8 mouse cellular contexts compared by ENCODE assay signal in the genomic region with DNA sequence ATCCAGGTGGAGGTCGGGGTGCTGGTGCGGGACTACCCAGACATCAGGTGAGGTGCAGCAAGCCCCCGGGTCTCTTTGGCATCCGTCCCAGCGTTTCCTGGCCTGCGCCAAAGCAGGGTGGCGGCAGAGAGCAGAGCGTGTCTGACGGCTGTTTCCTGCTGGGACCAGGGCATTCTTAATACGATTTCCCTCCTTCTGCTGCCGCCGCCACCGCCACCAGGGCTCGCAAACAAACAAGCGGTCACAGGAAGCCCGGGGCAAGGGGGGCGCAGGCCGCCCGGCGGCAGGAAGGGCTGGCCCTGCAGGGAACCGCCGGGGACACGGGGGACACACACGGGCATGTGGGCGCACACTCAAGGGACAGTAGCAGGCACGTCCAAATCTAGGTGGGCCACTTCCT. TPM values are rescaled to one million over a fixed set of nuclear protein-coding genes. Genes with fewer than 3 reads are reported as not detected.
DNase-seq lines count a peak whose midpoint lies in the region; ATAC-seq and TF ChIP-seq lines count a peak whose summit lies in the region.

No protein-coding gene starts in this region.

- no peak for TF ChIP-seq POLR2A in CH12.LX (IDR thresholded peaks at IDR 0.05; ENCODE audit: low read depth, low read length)

- TF ChIP-seq CTCF in CH12.LX (conservative IDR thresholded peaks at IDR 0.05 in 1 of 2, IDR thresholded peaks at IDR 0.05 in 1 of 2; ENCODE audit: low read depth in 2 of 2, low read length in 2 of 2) = 0 out of 4 replicates have a peak, but pooled peaks of 1 of the 2 experiments have one; percentile 6

- no peak overlapping the region for H3K9ac ChIP-seq in CH12.LX (ENCODE audit: insufficient read depth, low read depth)
- H3K9ac ChIP-seq in heart, embryonic 13.5 days = peak overlapping the region; percentile 80
- H3K9ac ChIP-seq in kidney, embryonic 14.5 days (ENCODE audit: low read depth, low read length) = peak overlapping the region; percentile 25; the same call in 1 of the 2 replicates
- H3K9ac ChIP-seq in lung, embryonic 16.5 days (ENCODE audit: low read length) = peak overlapping the region; percentile 60

- no peak overlapping the region for H3K4me3 ChIP-seq in CH12.LX (replicated peaks in 1 of 3; ENCODE audit: low read depth in 2 of 3, low read length in 2 of 3, poor library complexity in 1 of 3)
- H3K4me3 ChIP-seq in heart, embryonic 13.5 days = peak overlapping the region; percentile 46
- peak overlapping the region; percentile 16 for H3K4me3 ChIP-seq in kidney, embryonic 14.5 days (ENCODE audit: low read length)
- peak overlapping the region; percentile 33 for H3K4me3 ChIP-seq in lung, embryonic 16.5 days (ENCODE audit: low read length)

- H3K4me1 ChIP-seq in CH12.LX (ENCODE audit: control insufficient read depth in 1 of 2, insufficient read depth in 2 of 2) = 0 out of 4 replicates have a peak, but pooled peaks cover 0 to 3% of the 10 kb centered on the region in 2 experiments
- H3K4me1 ChIP-seq in heart, embryonic 13.5 days = peaks cover 23% of the 10 kb centered on the region
- H3K4me1 ChIP-seq in kidney, embryonic 14.5 days (ENCODE audit: control insufficient read depth, insufficient read depth, low read length) = 0 out of 2 replicates have a peak, but pooled peaks cover 10% of the 10 kb centered on the region
- H3K4me1 ChIP-seq in lung, embryonic 16.5 days (replicated peaks; ENCODE audit: control insufficient read depth, insufficient read depth, low read length) = peaks cover 20% of the 10 kb centered on the region

- dilution Hi-C loops in CH12.LX (cut with MboI; ENCODE audit: extremely low pct_ligation_motif_present, extremely low pct_unique_long_range_greater_than_20kb, low sequenced_read_pairs) = no loop called here

- ATAC-seq in heart, embryonic 13.5 days (ENCODE audit: extremely low read depth, insufficient number of reproducible peaks, low FRiP score, low TSS enrichment) = no peak
- ATAC-seq in kidney, embryonic 14.5 days (ENCODE audit: low FRiP score, low TSS enrichment) = 0 out of 2 replicates have a peak, but pooled peaks have one; percentile 18
- peak; percentile 64 for ATAC-seq in lung, embryonic 16.5 days (ENCODE audit: low read depth)
- no peak for ATAC-seq in cerebellum, adult (ENCODE audit: insufficient number of reproducible peaks, low FRiP score, low TSS enrichment)

- in situ Hi-C loops in CH12.LX (cut with MboI; ENCODE audit: low pct_ligation_motif_present, low pct_unique_long_range_greater_than_20kb, low sequenced_read_pairs) = no loop called here

- TF ChIP-seq EP300 in CH12.LX (IDR thresholded peaks at IDR 0.05; ENCODE audit: low read length) = no peak

- no peaks in the 10 kb centered on the region for H3K79me2 ChIP-seq in CH12.LX (replicated peaks; ENCODE audit: control insufficient read depth, extremely low read depth, insufficient read depth, poor library complexity, severe bottlenecking)

- H3K27me3 ChIP-seq in CH12.LX (replicated peaks) = peaks cover 84% of the 10 kb centered on the region
- H3K27me3 ChIP-seq in heart, embryonic 13.5 days (replicated peaks) = peaks cover 65% of the 10 kb centered on the region
- H3K27me3 ChIP-seq in kidney, embryonic 14.5 days (ENCODE audit: control insufficient read depth, insufficient read depth, low read length) = peaks cover 37% of the 10 kb centered on the region
- peaks cover 35% of the 10 kb centered on the region for H3K27me3 ChIP-seq in lung, embryonic 16.5 days (ENCODE audit: control insufficient read depth, insufficient read depth, low read depth, low read length)

- no peak overlapping the region for H3K27ac ChIP-seq in CH12.LX (ENCODE audit: insufficient read depth, low read depth)
- H3K27ac ChIP-seq in heart, embryonic 13.5 days (replicated peaks) = peak overlapping the region; percentile 56
- H3K27ac ChIP-seq in kidney, embryonic 14.5 days (ENCODE audit: low read depth, low read length) = peak overlapping the region; percentile 19; the same call in 1 of the 2 replicates
- peak overlapping the region; percentile 48 for H3K27ac ChIP-seq in lung, embryonic 16.5 days (ENCODE audit: low read length)

- no peak for DNase-seq in CH12.LX (ENCODE audit: extremely low read depth)
- DNase-seq in adrenal gland, postnatal 36 days = peak; percentile 77 to 79
- DNase-seq in retina, postnatal 1 day = peak; percentile 59
- DNase-seq in urinary bladder, postnatal 14 days (ENCODE audit: low spot score) = no peak

- H3K4me2 ChIP-seq in CH12.LX (ENCODE audit: insufficient read depth, low read depth, poor library complexity, severe bottlenecking) = 0 out of 2 replicates have a peak overlapping the region, but pooled peaks have one; percentile 30
- peak overlapping the region; percentile 74 for H3K4me2 ChIP-seq in heart, embryonic 13.5 days
- peak overlapping the region; percentile 37 for H3K4me2 ChIP-seq in kidney, embryonic 14.5 days (replicated peaks; ENCODE audit: low read depth, low read length)
- H3K4me2 ChIP-seq in lung, embryonic 16.5 days (ENCODE audit: low read depth, low read length) = peak overlapping the region; percentile 57

- peaks cover 2% of the 10 kb centered on the region for H3K9me3 ChIP-seq in CH12.LX (replicated peaks; ENCODE audit: low read length)
- no peaks in the 10 kb centered on the region for H3K9me3 ChIP-seq in heart, embryonic 13.5 days
- H3K9me3 ChIP-seq in kidney, embryonic 14.5 days (ENCODE audit: control insufficient read depth, low read length) = no peaks in the 10 kb centered on the region
- no peaks in the 10 kb centered on the region for H3K9me3 ChIP-seq in lung, embryonic 16.5 days (ENCODE audit: control insufficient read depth, low read length)

- 4% methylated on average over 25 of the region's 26 CpGs for WGBS in heart, embryonic 13.5 days
- WGBS in kidney, embryonic 14.5 days = 6% methylated on average over 26 of the region's 26 CpGs
- 2% methylated on average over 26 of the region's 26 CpGs for WGBS in lung, embryonic 16.5 days

- no peak for TF ChIP-seq RAD21 in CH12.LX (IDR thresholded peaks at IDR 0.05; ENCODE audit: low read depth, low read length)

- H3K36me3 ChIP-seq in CH12.LX (replicated peaks in 1 of 2; ENCODE audit: control insufficient read depth in 1 of 2, insufficient read depth in 1 of 2, low read length in 1 of 2) = no peaks in the 10 kb centered on the region
- no peaks in the 10 kb centered on the region for H3K36me3 ChIP-seq in heart, embryonic 13.5 days
- no peaks in the 10 kb centered on the region for H3K36me3 ChIP-seq in kidney, embryonic 14.5 days (ENCODE audit: control insufficient read depth, insufficient read depth, low read length)
- no peaks in the 10 kb centered on the region for H3K36me3 ChIP-seq in lung, embryonic 16.5 days (ENCODE audit: control insufficient read depth, insufficient read depth, low read length)

TF ChIP-seq in CH12.LX, 34 proteins besides CTCF, POLR2A, EP300 and RAD21 (continues in another document):
- TF ChIP-seq MXI1 (IDR thresholded peaks at IDR 0.05; ENCODE audit: low read depth, low read length) = no peak
- TF ChIP-seq USF1 (IDR thresholded peaks at IDR 0.05; ENCODE audit: low read depth, low read length) = no peak
- no peak for TF ChIP-seq POLR2AphosphoS2 (IDR thresholded peaks at IDR 0.05; ENCODE audit: low read depth, low read length)
- no peak for TF ChIP-seq KAT2A (IDR thresholded peaks at IDR 0.05; ENCODE audit: insufficient replicate concordance, low read length)

RNA-seq across cellular contexts. Expression of a gene that starts 16.4 kb away (rescaled TPM):
- total RNA-seq in CH12.LX (2012; rRNA removed) (5.1 and 6.7 TPM in 2 replicates), CH12.LX (2014; rRNA removed) (6.9 and 8.0 TPM in 2 replicates)
- polyA plus RNA-seq in CH12.LX (2012; ENCODE audit: insufficient read length, low read depth) = 3.8 and 4.9 TPM in 2 replicates
- total RNA-seq in adrenal gland, postnatal 36 days (2021) = 10 to 100 TPM in 1 of 2 experiments, 1 to 10 TPM in 1; 8.7 to 12.1 TPM
- polyA plus RNA-seq in heart, embryonic 13.5 days (2015; fragmentation: Nextera tagmentation; extraction: Ambion mirVana) = 1.5 TPM in 2 replicates
- polyA plus RNA-seq in kidney, embryonic 14.5 days (2014; fragmentation: Nextera tagmentation; extraction: Ambion mirVana) = 1.4 and 2.4 TPM in 2 replicates
- 1.4 TPM in 2 replicates for polyA plus RNA-seq in lung, embryonic 16.5 days (2015; fragmentation: Nextera tagmentation; extraction: Ambion mirVana)

RNA-seq across cellular contexts. Expression of a gene that starts 16.5 kb away (rescaled TPM):
- 114 and 201 TPM in 2 replicates for total RNA-seq in CH12.LX (2012; rRNA removed)
- total RNA-seq in CH12.LX (2014; rRNA removed) = 72.2 and 77.8 TPM in 2 replicates
- 37.2 and 41.1 TPM in 2 replicates for polyA plus RNA-seq in CH12.LX (2012; ENCODE audit: insufficient read length, low read depth)
- 10 to 100 TPM; 73.1 to 91.1 TPM for total RNA-seq in adrenal gland, postnatal 36 days (2021)
- 71.4 and 77.4 TPM in 2 replicates for polyA plus RNA-seq in heart, embryonic 13.5 days (2015; fragmentation: Nextera tagmentation; extraction: Ambion mirVana)
- polyA plus RNA-seq in kidney, embryonic 14.5 days (2014; fragmentation: Nextera tagmentation; extraction: Ambion mirVana) = 63.7 and 70.2 TPM in 2 replicates
- 104 and 111 TPM in 2 replicates for polyA plus RNA-seq in lung, embryonic 16.5 days (2015; fragmentation: Nextera tagmentation; extraction: Ambion mirVana)

RNA-seq across cellular contexts. Expression of a gene that starts 25.9 kb away (rescaled TPM):
- total RNA-seq in CH12.LX (2012; rRNA removed) = 0.92 and 1.9 TPM in 2 replicates
- 0.59 and 1.1 TPM in 2 replicates for total RNA-seq in CH12.LX (2014; rRNA removed)
- polyA plus RNA-seq in CH12.LX (2012; ENCODE audit: insufficient read length, low read depth) = 2.1 and 2.3 TPM in 2 replicates
- total RNA-seq in adrenal gland, postnatal 36 days (2021) = under 1 TPM in 1 of 2 experiments, not detected in 1; 0.17 TPM
- 0.06 TPM in 1 of 2 replicates, not detected in the other for polyA plus RNA-seq in heart, embryonic 13.5 days (2015; fragmentation: Nextera tagmentation; extraction: Ambion mirVana)
- polyA plus RNA-seq in kidney, embryonic 14.5 days (2014; fragmentation: Nextera tagmentation; extraction: Ambion mirVana) = 0.13 and 0.27 TPM in 2 replicates
- 0.16 TPM in 1 of 2 replicates, not detected in the other for polyA plus RNA-seq in lung, embryonic 16.5 days (2015; fragmentation: Nextera tagmentation; extraction: Ambion mirVana)

RNA-seq across cellular contexts. Expression of a gene that starts 28.6 kb away (rescaled TPM):
- total RNA-seq in CH12.LX (2012; rRNA removed) (0.08 TPM in 2 replicates), CH12.LX (2014; rRNA removed) (not detected in 2 replicates)
- polyA plus RNA-seq in CH12.LX (2012; ENCODE audit: insufficient read length, low read depth) = not detected in 2 replicates
- total RNA-seq in adrenal gland, postnatal 36 days (2021) = 10 to 100 TPM; 41.1 to 49.6 TPM
- 1.1 and 1.2 TPM in 2 replicates for polyA plus RNA-seq in heart, embryonic 13.5 days (2015; fragmentation: Nextera tagmentation; extraction: Ambion mirVana)
- polyA plus RNA-seq in kidney, embryonic 14.5 days (2014; fragmentation: Nextera tagmentation; extraction: Ambion mirVana) = 3.5 and 3.7 TPM in 2 replicates
- polyA plus RNA-seq in lung, embryonic 16.5 days (2015; fragmentation: Nextera tagmentation; extraction: Ambion mirVana) = 0.72 and 1.1 TPM in 2 replicates

RNA-seq across cellular contexts. Expression of a gene that starts 33.1 kb away (rescaled TPM):
- total RNA-seq in CH12.LX (2012; rRNA removed) = 5.2 and 7.3 TPM in 2 replicates
- 1.7 and 1.9 TPM in 2 replicates for total RNA-seq in CH12.LX (2014; rRNA removed)
- 9.6 and 11.9 TPM in 2 replicates for polyA plus RNA-seq in CH12.LX (2012; ENCODE audit: insufficient read length, low read depth)
- 10 to 100 TPM; 46.5 to 50.3 TPM for total RNA-seq in adrenal gland, postnatal 36 days (2021)
- polyA plus RNA-seq in heart, embryonic 13.5 days (2015; fragmentation: Nextera tagmentation; extraction: Ambion mirVana) = 6.5 and 7.5 TPM in 2 replicates
- polyA plus RNA-seq in kidney, embryonic 14.5 days (2014; fragmentation: Nextera tagmentation; extraction: Ambion mirVana) = 10.4 and 12.1 TPM in 2 replicates
- 5.2 TPM in 2 replicates for polyA plus RNA-seq in lung, embryonic 16.5 days (2015; fragmentation: Nextera tagmentation; extraction: Ambion mirVana)

Comparison
In these comparisons a context has a peak if more than half of its experiments do, and no peak if none do; other contexts are left out.
1. DNase-seq: peak in adrenal gland, postnatal 36 days (2 of 2) and retina, postnatal 1 day (single experiment); none in CH12.LX (single experiment) and urinary bladder, postnatal 14 days (single experiment).
2. H3K4me3 ChIP-seq: peak in heart, embryonic 13.5 days (single experiment), kidney, embryonic 14.5 days (single experiment) and lung, embryonic 16.5 days (single experiment); none in CH12.LX (0 of 3).
3. ATAC-seq: peak in kidney, embryonic 14.5 days (single experiment) and lung, embryonic 16.5 days (single experiment); none in heart, embryonic 13.5 days (single experiment) and cerebellum, adult (single experiment).
4. Peak in every context shown above with its lines, with median percentiles within 50 percentile points of each other: H3K4me2 ChIP-seq.